Mouse (Mus musculus) c-Kit-positive CD71-negative TER-119-negative erythroid progenitor cells, embryonic 14.5 days (primary cell): ENCODE measurements around the gene Klhl3.
"Not testable (repeated sequence)": the region's sequence is repeated elsewhere in the genome, so short reads cannot be mapped to it uniquely, and the experiment has no call there.

Source experiments
- DNase-seq: peaks from one replicate; pipeline ENCODE4 v3.0.0-alpha.2; 2013; ENCODE audit warnings: low read depth

Klhl3 gene

DNA sequence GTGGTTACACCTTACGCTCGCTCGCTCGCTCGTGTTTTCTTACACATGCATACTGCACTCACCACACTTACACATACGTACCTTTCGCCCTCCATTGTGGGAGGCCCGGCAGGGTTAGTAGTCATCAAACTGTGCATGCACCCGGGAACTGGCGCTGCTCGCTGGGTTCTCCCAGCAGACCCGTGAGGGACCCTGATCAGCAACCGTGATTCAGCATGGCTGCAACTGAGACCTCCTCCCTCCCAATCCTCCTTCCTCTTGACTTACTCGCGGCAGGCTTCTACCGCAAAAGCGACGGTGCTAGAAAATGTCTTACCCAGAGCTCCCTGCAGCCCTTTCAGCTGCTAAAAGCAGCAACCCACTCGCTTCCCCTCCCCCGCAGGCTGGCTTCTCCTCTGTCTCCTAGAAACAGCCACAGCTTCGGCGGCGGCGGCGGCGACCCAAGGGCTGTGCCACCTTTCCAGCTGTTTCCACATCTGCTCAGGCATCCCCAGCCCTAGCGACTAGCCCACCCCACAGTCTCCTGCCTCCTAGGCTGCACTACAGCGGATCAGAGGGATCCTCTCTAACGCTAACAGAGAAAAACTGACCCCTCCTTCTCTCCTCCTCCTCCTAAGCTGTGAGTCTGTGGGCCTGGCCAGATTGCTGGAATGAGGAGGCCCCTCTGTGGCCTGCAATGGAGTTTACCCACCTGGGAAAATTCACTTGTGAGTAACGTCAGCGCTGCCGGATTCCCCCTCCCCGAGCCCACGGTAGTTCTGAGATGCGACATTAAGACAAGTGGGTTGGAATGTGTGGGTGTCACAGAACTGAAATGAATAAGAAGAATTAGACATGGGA is at the start of gene Klhl3:
Gene Klhl3 (minus strand): TSS at position 532 of the 840 bp plus-strand sequence.
- no peak for DNase-seq

DNA sequence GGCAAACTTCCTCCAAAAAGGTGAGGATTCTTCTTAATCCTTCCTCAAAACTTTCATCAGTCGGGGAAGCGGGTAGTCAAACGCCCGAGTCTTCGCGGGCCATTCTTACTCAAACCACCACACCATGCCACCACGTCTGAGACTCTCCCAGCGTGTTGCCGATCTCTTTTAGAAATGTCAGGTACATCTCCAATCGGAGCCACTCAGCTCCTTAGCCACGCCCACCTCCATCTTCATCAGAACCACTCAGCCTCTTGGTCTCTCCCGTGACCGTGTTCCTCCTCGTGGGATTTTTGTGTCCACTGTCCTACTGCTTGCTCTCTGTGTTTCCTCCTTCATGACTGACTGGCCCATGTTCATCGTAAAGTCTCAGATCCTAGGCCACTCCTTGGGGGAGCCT is 47.4 kb upstream of the Klhl3 start:
- DNase-seq = no peak

DNA sequence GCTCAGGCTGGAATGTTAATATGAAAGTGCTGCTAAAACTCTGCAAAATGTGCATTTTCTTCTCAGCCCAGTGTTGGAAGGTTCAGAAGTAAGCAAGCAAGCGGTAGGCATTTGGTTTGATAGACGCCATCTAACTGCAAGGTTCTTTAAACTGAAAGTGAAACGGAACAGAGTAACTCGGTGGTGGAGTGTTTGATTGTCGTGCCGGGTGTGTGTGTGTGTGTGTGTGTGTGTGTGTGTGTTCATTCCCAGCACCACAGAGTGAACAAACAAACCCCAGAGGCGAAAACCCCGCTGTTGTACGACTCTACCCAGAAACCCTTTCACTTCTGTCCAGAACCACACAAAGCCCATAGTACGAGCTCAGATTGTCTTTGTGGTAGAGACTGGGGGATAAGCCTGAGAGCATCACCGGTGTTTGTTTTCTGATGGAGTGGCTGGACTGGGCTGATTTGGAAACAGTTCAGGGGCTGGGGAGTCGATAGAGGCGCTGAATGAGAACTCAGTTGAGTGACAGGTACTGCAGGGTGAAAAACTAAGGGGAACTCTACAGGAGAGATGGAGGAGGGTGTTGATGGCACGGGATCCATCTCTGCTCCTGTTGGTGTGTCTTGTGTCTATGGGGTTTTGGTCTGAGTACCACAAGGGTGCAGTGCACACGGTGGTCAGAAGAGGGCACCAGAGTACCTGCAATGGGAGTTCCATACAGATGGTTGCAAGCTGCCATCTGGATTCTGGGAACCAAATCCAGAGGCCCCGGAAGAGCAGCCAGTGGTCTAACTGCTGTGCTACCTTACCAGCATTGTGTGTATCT is 44.9 kb upstream of the Klhl3 start:
- peak; percentile 92 for DNase-seq

DNA sequence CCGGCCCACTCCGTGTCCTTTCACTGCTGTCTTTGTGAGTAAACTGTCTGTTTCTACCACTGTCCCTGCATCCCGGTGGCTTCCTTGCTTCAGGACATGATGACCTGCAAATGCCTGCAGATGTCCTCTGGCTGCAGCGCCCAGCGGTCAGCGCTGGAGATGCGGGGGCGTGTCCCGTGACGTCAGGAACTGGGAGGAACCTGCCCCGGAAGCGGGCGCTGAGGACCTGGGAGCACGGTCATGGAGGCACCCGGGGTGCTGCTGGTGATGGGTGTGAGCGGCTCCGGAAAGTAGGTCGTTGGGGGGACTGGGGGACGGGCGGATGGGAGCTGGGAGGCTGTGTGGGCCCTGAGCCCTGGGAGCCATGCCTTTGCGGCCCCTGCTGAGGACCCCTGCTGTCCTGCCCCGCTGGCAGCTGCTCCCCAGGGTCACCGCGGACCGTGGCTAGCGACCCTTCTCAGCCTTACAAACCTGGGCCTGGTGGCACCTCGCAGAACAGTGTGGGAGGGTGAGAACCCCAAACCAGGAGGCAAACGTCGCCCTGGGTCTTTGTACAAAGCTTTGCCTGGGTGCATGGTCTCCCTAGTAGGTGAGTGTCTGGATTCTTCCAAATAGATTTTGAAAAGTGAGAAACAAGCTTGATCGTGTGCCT is 44.2 kb upstream of the Klhl3 start, which contains the start of gene Idnk:
Gene Idnk (plus strand): TSS at position 203 of the 652 bp plus-strand sequence.
- no peak for DNase-seq

DNA sequence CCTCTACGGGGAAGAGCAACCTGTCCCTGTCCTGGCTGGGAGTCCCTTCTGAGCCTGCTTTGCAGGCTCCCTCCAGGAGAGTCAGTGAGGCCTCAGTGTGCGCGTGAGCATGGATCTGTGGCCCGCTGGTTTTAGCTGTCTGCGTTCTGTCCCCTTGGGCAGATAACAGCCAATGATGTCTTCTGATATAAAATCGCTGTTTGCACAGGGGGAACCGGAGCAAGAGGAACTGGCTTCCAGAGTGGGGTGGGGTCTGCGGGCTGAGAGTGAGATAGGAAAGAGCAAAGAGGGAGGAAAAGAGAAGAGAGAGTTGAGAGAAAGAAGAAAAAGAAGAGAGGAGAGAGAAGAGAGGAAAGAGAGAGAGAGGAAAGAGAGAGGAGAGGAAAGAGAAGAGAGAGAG is 43.6 kb upstream of the Klhl3 start:
- DNase-seq = no peak

DNA sequence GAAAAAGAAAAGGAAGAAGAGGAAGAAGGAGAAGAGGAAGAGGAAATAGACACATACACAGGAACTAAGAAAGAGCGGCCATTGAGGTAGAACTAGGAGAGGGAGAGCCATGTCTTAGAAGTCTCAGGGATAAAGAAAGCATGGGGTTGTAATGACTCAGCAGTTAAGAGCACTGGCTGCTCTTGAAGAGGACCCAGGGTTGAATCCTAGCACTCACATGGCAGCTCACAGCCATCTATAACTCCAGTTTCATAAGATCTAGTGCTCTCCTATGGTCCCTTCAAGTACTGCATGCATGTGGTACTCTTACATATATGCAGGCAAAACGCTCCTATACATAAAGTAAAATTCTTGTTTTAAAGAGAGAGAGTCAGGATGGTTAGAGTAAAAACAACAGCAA is 42.6 kb upstream of the Klhl3 start:
- no peak for DNase-seq

DNA sequence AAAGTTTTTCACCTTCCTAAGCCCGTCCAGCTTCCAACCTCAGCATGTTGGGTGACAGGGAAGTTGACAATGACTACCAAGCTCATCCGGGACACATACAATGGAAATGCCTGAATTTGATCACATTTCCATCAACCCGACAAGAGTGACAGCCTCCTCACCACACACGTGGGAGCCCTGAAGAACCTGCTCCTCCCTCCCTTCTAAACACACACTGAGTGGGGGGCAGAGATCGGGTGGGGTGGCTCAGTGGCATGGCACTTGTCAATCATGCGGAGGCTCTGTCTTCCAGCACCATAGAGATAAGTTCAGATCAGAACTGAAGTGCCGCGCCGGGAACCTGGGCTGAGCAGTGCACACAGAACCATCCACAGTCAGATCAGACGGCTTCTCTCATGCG is 37.0 kb upstream of the Klhl3 start:
- no peak for DNase-seq

DNA sequence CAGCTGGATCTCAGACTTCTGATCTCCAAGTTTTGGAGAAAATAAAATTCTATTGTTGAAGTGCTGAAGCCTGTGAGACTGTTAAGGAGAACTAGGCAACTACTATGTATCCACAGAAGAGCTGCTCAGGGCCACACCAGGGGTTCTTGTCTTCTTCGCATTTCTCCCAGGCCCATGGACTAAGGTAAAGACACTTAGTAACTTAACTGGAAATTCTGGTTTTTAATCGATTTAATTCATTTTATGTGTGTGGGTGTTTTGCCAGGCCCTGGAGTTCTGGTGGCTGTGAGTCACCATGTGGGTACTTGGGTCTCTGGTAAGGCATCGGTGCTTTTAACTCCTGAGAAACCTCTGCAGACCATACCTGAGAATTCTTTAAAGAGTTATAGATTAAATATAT is 36.2 kb upstream of the Klhl3 start:
- no peak for DNase-seq

DNA sequence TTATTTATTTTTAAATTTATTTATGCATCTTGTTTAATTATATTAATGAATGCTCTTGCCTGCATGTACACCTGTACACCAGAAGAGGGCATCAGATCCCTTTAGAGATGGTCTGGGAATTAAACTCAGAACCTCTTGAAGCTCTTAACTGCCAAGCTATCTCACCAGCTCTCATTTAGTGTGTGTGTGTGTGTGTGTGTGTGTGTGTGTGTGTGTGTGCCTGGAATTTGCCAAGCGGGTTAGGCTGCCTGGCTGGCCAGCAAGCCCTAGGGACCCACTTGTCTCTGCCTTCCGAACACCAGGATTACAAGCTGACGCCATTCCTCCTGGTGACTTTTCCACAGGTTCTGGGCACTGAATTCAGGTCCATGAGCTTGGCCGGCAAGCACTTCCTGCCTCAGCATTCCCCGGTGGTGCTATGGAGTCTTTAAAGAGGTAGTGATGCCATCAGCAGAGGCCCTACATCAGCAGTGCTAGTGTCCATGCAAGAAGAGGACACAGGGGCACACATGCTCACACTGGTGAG is 35.7 kb upstream of the Klhl3 start:
- no peak for DNase-seq

DNA sequence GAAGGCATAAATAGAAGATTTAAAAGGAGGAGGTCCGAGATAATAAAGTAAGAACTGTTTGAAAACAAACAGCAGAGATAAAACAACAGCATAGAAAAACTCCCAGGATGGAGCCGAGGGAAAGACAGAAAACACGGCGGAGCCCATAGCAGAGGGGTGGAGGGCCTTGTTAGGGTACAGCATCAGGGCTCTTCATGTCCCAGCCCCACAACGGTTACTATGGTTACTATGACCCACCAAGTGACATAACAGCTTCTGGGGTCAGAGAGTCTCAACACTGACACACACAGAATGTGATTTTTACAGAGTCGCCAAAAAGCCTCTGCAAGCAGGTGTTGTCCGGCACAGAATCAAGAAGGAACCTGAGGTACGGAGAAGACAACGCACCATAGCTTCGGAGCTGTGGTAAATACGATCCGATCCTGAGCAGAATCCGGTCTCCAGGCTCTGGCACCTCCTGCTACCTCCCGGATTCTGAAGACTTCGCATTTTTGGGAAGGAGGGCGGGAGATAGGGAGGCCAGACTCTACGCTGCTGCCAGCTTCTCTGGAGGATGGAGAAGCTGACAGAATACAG is 35.0 kb upstream of the Klhl3 start:
- no peak for DNase-seq

DNA sequence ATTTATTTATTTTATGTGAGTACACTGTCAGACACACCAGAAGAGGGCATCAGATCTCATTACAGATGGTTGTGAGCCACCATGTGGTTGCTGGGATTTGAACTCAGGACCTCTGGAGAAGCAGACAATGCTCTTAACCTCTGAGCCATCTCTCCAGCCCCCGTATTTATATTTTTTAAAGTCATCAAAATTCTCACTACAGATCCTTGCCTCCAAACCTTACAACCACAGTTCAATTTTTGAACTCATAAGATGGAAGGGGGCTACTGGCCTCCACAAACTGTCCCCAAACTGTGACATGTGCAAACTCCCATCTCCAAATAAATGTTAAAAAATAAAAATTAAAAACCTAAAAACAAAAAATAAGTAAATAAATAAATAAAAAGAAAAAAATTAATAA is 34.4 kb upstream of the Klhl3 start:
- no peak for DNase-seq

DNA sequence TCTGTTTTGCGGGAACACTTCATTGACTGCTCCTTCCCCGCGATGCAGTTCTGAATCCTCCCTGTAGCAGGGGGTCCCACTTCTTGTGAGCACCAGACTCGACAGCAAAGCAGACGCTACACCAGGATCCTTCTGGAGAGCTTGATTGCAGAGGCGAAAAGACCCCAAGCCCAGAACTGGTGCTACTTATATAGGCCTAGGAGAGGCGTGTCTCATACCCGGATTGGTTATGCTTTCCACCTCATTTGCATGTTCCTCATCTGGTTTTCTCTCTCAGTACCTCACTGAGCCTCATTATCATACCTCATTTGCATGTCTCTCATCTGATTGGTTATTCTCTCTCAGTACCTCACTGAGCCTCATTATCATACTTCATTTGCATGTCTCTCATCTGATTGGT is 33.2 kb upstream of the Klhl3 start:
- not testable (repeated sequence) for DNase-seq

DNA sequence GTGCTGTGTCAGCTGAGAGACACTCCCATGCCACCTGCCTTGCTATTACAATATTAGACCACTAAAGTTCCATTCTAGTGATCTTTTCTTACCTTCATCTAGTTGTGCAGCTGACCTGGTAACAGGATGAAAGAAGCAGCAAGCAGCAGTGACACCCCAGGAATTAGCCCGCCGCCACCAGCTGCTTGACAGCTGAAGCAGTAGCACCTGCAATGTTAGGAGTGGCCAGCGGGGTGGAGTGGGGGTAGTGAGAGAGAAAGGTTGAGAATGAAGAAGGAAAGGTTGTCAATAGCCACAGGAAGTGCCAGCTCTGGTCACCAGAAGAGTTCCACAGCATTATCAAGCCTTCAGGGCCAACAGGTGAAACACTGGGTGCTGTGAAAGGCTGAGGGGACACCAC is 18.3 kb upstream of the Klhl3 start:
- no peak for DNase-seq

DNA sequence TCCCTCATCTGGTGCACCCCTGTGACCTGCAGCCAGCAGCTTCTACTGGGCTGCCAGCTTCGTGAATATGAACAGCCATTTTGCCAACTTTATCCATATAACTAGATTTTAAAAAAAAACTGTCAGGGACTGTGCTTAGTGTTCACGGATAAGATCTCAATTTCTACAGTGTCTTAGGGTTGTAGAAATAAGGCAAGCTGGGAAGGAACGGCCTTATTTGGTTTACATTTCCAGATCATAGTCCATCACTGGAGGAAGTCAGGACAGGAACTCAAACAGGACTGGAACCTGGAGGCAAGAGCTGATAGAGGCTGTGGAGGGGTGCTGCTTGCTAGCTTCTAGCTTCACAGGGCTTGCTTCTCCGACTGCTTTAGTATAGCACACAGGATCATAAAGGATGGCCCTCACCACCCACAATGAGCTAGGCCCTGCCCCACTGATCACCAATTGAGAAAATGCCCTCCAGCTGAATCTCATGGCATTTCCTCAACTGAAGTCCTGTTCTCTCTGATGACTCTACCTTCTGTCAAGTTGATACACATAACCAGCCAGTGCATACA is 16.4 kb upstream of the Klhl3 start:
- no peak for DNase-seq

DNA sequence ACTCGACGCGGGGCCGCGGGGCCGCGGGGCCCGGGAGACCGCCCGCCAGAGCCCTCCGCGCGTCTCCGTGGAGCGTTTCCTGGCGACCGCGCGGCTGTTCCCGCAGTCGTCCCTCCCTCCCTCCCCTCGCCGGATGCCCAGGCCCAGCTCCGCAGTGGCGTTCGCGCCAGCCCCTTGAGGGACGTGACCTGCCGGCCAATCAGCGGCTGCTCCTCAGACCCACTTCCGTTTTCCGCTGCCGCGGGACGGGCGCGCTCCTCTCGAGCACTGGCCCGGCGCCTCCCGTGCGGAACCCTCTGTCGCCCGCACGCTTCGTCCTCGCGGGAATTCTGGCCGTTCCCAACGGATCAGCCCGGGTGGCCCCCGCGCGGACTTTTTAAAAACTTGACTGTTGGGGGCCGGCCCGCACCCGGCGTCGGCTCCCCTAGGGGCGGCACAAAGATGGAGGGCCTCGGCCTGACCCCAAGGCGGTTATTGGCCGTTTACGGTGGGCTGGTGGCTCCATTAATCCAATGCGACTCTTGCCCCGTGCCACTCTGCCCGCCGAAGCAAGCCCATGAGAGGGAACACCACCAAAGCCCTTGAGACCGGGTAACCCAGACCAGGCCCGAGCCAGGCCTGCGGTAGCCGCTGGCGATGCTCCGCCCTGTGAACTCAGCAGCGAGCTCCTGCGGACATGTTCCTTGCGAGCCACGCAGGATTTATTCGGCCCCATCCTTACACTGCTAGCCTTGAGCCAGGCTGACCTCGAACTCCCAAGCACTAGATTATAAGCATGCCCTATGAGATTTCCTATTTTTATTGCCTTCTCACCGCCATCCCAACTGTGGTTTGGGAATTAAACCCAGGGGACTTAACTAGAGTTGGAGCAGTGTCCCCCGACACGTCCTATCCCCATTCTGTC is 15.6 kb upstream of the Klhl3 start:
- DNase-seq = peak; percentile 75

DNA sequence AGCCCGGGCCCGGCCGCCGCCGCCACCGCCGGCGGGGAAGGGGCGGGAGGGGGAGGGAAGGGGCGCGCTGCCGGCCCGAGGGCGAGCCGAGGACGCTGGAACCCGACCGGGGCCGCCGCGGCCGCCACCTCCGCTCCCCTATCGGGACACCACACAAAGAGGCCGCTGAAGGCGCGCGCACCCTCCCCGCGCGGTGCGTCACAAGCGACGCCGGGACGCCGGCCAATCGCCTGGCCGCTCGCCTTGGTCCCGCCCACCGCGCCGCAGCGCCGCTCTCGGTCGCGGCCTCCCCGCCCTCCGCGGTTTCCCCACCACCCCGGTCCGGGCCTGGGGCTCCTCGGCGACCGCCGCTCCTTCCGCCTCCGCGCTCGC is 15.0 kb upstream of the Klhl3 start, which contains the start of gene Hnrnpa0:
Gene Hnrnpa0 (minus strand): TSS at position 161 of the 372 bp plus-strand sequence.
- DNase-seq = peak; percentile 88

DNA sequence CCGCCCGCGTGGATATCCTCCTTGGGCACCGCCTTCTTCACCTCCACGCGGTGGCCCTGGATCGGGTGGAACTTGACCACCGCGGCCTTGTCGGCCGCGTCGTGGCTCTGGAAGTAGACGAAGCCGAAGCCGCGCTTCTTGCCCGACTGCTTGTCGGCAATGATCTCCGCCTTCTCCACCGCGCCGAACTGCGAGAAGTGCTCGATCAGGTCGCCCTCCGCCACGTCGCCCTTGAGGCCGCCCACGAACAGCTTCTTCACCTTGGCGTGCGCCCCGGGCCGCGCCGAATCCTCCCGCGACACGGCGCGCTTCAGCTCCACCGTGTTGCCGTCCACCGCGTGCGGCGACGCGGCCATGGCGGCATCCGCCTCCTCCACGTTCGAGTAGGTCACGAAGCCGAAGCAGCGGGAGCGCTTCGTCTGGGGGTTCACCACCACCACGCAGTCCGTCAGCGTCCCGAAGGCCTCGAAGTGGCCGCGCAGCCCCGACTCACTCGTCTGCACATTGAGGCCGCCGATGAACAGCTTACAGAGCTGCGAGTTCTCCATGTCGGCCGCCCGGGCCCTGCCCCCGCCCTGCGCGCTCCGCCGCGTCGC is 14.5 kb upstream of the Klhl3 start:
- DNase-seq = no peak

DNA sequence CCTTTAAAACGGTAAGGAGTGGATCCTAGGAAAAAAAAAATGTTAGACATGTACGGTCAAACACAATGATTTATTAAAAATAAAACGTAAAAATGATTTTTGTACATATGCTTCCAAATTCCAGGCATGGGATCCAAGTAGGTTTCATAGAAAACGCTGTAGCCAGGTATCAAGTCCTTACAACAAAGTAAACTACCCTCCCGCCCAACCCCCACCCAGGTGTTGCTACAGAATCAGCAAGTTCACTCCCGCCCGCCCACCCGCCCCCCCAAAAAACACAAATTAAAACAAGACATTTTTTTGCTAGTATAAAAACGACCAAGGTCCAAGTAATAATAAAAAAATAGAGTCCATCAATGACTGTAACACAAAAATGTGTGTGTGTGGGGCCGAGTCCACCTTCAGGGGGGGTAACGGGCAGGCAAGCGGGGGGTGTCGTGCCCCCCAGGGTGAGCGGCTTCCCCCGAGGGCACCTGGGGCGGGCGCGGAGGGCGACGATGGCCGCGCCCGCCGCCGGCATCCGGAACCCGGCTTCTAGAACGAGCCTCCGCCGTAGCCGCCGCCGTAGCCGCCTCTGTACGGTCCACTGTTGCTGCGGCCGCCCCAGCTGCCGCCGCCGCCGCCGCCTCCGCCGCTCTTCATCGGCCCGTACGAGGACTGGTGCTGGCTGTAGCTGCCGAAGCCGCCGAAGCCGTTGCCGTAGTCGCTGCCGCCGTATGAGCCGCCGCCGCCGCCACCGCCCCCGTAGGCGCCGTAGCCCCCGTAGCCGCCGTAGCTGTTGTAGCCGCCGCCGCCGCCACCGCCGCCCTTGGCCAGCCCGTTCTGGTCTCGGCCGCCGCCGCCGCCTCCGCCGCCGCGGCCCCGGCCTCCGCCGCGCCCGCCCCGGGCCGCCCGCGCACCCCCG is 13.7 kb upstream of the Klhl3 start:
- DNase-seq = no peak

DNA sequence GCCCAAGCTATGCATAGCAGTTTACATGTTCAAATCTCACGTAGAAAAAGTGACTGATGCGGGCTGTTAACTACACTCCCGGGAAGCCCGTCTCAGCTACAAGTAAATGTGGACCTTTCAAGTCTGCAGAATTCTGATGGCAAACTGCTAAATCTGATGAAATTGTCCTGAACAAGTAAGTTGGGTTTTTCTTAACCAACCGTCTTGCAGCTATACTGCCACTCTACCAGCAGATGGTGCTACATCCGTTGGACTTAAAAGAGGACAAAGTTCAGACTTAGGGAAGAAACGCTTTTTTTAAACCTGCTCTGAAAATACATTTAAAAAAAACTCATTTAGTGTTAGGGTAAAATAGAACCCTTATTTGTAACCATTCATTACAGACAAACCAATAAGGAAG is 12.7 kb upstream of the Klhl3 start:
- DNase-seq = no peak
